Mouse (Mus musculus) gastrocnemius, adult 8-10 months (tissue): ENCODE measurements around the gene Usp32. TPM values are rescaled to one million over a fixed set of nuclear protein-coding genes. Genes with fewer than 3 reads are reported as not detected.
"Not testable (repeated sequence)": the region's sequence is repeated elsewhere in the genome, so short reads cannot be mapped to it uniquely, and the experiment has no call there.

Source experiments
- DNase-seq, 2 experiments: peaks; one replicate each; pipeline ENCODE4 v3.0.0; 2022; ENCODE audit warnings: low spot score in 2 of 2
- total RNA-seq, 4 experiments: library from RNA; stranded (reverse); gene quantifications; 2 replicates each; pipeline ENCODE4 v1.2.4; 2022

Gene Usp32
- 10 to 100 TPM; 10.9 to 14.7 (median 12.1) TPM for total RNA-seq

DNA sequence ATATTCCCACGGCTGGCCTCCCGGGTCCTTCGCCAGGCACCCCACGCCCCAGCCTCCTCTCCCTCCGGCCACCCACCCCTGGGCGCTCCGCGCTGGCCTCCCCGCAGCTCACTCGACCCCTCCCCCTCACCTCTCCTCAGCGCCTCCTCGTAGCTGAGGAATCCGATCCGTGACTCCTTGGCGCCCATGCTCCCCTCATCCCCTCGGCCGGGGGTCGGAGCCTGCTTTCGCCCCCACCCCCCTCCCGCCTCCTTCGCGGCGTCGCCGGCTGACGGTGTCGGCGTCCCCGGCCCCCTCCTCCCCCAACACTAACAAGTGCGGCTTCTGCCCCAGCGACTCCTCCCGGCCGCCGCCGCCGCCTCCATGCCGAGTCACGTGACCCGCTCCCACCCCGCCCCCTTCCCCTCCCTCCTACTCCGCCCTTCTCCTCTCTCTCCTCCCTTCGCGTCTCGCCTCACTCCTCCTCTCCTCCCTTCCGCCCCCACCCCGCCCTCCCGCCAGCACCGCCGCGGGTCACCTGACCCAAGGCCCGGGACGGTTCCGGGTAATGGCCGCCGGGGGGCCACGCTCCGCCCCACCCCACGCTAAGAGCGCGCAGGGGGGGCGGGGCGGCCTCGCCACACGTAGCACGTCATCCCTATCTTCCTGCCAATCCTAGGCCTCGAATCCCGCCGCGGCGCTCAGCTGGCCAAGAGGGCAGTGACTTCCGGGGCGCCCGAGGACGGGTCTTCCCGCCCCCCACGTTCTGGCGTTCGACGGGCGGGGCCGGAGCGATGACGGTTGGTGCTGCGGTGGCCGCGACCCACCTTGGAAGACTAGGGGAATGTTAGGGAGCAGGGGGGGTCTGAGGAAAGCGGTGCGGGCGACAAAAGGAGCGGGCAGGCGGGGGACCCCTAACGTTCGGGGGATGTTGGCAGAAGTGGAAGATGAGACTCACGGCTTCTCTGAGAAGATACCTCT is at the start of gene Usp32:
TSS of gene Usp32 (minus strand) at position 581 of the 960 bp plus-strand sequence.
- DNase-seq, result peak; percentile 95 to 97

DNA sequence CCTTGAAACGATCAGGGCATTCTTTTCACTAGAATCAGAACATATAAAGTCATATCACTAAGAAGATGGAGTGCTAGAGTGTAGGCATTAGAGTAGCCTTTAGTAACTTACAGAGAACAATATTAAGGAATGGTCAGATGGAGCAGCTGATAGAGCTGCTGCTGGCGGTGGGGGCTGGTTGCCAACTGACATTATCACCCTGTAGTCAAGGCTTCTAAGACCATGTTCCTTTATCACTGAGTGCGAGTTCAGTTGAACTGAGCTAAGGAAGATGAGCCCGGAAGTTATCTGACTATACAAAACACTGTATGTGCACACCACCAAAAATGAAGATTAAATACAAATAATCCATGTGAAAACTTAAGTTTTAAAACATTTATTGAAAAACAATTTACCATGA is 49.1 kb upstream of the Usp32 start:
- no peak for DNase-seq

DNA sequence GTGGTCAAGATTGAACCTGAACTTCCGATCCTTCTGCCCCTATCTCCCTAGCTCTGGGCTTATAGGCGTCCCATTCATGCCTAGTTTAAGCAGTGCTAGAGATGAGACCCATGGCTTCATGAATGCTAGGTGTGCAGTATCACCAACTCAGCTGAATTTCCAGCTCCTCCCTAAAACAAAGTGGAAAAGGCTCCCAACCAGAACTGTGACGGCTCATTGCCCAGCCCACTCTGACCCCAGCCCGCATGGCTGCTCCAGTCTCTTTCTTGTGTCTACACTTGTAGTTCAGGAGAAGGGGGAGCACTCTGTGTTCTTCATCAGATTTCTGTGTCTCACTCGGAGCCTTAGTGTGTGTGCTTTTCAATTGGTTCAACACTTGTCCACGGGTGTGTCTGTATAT is 44.9 kb upstream of the Usp32 start:
- DNase-seq, result no peak

DNA sequence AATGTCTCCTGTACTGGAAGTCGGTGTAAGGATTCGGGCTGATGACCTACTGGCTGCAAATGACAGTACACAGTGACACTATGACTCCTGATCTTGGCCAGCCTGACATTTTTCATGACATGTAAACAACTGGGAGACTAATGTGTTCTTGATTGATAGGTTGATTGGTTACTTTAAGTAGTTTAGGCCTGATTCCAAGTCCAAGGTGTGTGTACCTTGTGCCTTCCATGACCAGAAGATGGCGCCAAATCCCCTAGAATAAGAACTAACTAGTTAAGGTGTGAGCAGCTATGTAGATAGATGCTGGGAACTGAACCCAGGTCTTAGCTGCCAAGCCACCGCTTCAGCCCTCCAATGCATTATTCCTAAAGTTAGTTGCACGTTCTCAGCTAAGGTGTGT is 44.1 kb upstream of the Usp32 start:
- DNase-seq, result no peak

DNA sequence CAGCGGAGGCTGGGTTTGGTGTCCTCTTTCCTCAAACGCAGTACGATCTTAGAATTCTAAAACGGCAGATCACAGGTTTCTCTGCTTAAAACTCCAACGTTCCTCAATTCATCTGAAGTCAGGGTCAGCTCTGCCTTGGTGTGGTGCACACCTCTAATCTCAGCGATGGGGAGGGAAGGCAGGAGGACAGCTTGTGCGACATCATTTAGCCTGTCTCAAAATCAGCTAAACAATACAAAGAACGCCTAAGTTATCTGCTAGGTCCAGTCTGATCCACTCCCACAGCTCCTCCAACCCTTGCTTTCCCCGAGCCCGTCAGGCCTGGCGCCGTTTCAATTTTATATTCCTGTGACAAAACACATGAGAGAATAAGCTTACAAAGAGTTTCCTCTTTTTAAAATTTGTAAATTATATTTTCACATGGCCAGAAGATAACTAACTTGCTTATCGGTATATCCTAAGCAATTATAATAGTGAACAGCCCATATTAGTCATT is 43.4 kb upstream of the Usp32 start:
- no peak for DNase-seq

DNA sequence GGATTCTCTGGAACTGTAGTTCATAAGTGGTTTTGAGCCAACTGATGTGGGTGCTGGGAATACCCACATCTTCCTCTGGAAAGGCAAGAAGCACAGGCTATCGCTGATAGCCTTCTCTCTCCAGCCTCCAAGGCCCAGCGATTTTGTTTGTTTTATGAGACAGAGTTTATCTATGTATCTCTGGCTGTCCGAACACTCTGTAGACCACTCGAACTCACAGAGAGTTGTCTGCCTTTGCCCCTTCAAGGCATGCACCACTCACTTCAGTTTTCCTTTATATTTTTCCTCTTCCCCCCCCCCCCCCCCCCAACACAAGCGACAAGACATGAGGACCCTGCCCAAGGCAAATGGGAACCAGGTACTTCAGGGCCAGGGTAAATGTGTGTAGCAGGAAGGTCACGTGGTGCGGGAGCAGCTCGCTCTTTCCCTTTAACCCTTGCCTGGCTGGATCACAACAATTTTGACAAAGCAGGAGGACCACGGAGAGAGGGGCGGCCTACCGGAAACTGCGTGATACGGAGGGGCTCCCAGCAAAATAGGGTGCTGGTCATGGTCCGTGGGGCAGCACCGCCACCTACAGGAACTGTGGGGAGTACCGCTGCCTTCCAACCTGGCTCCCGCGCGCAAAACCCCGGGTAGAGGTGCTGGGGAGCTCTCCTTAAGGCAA is 42.8 kb upstream of the Usp32 start:
- DNase-seq, result peak in 1 of 2 experiments; percentile 22

DNA sequence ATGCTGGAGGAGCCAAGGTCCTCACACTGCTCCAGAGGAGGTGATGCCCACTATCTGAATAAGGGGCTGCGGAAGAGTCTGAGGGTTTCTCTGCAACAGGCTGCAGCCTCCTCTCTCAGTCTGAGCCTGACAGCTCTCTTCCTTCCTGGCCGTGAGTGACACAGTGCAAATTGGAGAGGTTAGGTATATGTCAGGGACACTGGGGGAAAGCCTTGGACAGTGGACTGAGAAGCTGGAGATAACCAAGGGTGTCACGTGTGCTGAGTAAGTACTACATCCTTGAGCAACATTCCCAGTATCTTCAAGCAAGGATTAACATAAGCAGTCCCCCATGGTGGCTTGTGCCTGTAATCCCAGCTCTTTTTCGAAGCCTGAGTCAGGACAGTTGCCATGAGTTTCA is 38.5 kb upstream of the Usp32 start:
- no peak for DNase-seq

DNA sequence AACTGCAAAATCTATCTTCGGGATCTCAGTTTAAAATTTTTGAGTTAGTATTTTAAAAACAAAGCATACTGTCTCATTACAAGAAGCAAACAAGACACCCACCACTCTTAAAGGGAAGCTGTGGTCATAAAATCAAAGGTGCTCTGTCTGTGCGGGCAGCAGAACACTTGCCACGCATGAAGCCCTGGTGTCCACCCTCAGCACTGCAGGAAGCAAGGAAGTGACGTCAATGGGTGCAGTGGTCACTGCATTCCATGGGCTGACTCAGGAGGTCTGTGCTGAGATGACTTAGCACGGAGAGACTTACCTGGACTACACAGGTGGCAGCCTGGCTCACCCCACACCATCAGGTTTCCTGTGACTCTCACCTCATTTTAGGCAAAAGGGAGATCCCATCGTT is 37.8 kb upstream of the Usp32 start:
- no peak for DNase-seq

DNA sequence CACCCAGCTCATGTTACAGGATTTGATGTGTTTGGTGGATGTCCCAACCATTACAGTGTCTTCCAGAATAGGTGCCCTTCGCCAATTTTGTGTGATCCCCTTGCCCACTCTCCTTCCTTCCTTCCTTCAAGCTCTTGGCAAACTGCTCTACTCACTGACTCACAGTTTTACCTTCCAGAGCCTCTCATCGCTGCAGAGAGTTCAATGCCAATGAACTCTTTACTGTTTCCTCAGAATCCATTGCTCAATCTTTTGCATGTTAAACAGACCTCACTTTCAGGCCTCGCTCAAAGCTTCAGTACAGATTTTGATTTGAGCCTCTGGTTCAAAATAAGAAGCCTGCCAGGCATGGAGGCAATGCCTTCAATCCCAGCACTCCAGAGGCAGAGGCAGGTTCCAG is 36.0 kb upstream of the Usp32 start:
- DNase-seq, result no peak

DNA sequence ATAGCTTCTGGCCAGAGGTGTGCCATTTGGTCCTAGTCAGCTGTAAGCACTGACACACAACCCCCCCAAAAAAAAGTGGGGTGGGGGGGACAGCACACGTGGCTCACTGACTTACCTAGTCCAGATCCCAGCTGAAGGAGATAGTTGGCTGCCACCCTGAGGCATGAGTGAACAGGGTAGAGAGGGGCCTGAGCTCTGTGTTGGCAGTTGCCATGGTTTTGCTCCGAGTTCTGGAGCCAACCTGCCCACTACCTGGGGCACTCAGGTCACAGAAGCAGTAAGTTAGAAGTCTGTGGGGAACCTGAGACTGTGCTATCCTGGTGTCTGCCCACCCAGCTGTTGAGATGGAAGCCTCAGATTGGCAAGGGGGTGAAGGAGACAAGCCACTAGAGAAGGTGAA is 30.9 kb upstream of the Usp32 start:
- no peak for DNase-seq

DNA sequence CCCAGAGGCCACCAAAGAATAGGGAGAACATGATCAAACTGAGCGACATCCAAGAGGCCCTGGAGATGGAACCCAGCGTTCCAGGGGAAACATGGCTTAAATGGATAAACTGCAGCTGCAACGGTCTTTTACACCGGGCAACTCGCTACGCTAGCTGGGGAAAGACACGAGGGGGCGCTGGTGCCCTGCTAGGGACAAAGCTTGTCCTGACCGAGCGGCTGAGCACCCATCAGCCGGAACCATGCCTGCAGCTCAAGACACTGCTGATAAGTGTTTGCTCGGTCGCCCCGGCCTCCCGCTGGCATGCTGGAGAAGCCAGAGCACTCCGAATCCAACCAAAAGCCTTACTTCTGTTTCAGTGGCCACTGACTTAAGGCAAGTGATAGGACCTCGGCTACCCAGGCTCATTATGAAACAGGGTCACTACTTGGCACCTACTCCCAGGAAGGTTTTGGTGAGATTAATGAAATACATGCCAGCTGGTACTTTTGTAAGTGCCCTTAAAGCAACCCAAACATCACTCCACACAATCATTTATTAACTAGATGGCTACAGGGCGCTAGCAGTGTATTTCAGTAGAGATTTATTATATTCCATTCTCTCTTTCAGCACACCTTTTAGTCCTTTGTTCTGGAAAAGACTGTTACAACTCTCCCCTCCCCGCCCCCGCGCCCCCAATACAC is 30.2 kb upstream of the Usp32 start, which contains the start of gene 1700125H20Rik:
TSS of gene 1700125H20Rik (plus strand) at position 347 of the 683 bp plus-strand sequence.
- DNase-seq, result peak; percentile 59 to 64

DNA sequence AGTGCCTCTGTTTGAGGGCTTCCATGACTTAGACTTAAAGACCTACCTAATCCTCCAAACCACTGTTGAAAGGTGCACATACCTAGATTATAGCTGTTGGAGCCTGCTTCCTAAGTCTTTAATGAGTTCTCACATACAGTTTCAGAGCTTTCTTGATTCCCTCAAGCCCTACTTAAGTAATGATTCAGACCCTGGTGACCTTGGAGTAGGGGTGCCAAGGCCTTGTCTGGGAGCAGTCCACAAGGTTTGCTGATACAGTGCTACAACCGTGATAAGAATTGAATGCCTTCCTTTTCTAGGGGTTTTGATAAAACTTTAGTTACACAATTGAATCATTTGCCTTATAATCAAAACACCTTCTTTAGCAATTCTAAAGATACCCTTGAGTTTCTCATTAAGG is 27.5 kb upstream of the Usp32 start:
- no peak for DNase-seq

DNA sequence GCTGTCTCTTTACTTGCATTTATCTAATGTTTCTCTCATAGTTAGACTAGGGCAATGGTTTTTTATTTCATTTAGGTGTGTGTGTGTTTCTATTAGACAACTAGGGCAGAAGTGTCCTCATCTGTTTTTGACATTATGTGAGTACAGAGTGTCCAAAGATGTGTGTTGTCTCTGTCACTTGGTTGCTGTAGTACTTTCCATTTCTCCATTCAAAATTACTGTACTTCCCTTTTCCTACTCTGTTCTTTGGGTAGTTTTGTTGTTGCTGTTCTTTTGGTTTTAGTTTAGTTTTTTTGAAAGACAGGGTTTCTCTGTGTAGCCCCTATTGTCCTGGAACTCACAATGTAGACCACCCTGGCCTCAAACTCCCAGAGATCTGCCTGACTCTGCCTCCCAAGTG is 24.4 kb upstream of the Usp32 start:
- no peak for DNase-seq

DNA sequence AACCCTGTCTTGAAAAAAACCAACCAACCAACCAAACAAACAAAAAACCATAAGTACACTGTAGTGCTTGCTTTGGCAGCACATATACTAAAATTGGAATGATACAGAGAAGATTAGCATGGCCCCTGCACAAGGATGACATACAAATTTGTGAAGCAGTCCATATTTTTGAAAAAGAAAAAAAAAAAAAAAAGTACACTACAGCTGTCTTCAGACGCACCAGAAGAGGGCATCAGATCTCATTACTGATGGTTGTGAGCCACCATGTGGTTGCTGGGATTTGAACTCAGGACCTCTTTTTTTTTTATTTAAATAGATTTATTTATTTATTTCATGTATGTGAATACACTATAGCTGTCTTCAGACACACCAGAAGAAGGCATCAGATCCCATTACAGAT is 23.1 kb upstream of the Usp32 start:
- DNase-seq, result not testable (repeated sequence)

DNA sequence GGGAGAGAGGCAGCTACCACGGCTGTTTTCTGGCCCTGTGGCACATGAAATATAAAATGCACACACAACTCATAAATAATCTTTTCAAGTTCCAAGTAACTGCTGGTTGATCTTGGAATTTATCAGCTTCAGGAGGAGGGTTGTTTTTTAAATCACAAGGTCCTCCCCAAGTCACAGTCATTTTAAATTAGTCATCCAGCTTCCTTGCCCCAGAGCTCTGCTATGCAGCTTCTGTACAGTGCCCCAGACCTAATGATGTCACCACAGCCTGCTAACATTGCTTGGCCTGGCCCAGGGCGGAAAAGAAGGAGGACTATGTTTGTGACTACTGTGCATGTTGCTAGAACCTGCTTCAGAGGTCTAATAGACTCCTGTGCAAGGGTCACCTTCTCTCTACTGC is 17.3 kb upstream of the Usp32 start:
- DNase-seq, result no peak

DNA sequence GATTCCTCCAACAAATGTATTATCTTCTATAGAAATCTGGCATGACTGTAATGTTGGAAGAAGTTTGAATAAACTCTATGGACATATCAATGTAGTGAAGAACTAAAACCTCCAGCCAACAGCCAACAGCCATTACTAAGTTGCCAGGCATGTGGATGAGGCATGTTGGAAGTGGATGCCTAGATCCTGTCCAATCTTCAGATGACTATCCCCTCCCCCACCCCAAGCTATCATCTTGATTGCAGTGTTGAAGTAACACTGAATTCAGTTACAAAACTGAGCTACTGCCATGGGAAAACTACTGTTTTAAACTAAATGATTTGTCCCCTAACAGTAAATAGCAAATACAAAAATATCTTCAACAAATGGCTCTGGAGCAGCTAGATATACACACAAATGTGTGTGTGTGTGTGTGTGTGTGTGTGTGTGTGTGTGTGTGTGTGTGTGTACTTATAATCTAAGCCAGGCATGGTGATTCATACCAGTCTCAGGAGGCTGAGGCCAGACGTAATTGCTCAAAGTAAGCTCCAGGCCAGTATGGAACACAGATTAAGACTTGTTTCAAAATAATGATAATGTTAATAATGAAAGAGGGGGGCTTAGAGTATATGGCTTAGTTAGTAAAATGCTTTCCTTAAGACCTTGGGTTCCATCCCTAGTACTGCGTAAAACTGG is 12.4 kb upstream of the Usp32 start:
- DNase-seq, result no peak

DNA sequence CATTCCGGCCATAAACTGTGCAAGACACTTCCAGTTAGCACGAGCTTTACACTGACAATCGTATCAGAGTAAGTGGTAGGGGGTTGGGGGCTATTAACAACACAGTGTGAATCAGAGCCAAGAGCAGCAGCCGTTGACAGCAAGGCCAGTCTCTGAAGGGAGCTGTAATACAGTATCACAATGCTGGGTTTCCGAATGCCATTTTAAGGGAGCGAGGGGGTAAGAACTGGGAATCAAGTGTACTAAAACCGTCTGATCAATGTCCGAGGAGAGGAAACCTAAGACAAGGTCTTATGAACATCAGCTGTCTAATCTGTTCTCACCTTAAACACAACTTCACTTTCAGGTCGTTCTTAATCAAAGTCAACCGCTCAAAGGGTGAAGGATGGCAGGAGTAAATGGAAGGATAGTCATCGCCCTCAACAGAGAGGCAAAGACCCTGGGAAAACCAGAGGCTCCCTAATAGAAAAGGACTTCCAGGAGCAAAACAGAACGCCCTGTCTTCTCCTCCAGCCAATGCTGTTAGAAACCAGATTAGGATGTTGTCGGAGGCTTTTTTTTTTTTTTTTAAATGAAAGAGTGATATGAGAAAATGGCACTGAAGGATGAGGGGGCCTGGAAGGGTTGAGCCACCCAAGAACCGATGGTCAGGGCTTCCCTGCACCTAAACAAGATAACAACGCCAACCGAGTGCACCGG is 1.0 kb downstream of the Usp32 start:
- no peak for DNase-seq

DNA sequence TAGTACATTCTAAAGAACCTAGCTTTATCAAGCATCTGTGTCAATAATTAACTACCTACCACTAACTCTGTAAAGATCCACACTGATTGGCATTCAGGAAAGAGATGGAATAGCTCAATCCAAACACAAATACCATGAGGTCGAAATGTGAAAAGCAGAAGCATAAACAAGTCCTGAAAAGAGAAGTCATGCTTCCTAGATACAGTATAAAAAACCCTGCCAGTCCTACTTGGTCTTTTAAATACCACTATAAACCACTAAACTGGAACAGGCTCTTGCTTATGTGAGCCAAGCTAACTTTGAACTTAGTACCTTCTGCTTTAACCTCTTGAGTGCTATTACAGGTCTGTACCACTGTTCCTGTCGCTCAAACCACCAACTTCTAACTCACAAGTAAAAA is 8.4 kb downstream of the Usp32 start:
- no peak for DNase-seq

DNA sequence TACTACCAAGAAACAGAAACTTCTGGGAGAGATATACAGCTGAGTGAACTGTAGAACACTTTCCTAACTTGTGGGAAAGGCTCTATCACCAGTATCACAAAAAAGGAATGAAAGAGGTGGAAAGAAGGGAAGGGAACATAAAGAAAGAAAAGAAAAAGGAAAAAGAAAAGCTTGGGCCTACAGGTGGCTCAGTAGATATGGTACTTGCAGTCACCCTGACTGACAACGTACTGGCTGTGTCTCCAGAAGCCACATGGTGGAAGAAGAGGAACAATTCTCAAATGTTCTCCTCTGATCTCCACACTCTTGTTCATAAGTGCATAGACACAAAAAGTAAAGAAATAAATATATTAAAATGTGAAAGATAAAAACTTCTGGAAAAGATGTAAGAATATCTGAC is 11.1 kb downstream of the Usp32 start:
- DNase-seq, result no peak

DNA sequence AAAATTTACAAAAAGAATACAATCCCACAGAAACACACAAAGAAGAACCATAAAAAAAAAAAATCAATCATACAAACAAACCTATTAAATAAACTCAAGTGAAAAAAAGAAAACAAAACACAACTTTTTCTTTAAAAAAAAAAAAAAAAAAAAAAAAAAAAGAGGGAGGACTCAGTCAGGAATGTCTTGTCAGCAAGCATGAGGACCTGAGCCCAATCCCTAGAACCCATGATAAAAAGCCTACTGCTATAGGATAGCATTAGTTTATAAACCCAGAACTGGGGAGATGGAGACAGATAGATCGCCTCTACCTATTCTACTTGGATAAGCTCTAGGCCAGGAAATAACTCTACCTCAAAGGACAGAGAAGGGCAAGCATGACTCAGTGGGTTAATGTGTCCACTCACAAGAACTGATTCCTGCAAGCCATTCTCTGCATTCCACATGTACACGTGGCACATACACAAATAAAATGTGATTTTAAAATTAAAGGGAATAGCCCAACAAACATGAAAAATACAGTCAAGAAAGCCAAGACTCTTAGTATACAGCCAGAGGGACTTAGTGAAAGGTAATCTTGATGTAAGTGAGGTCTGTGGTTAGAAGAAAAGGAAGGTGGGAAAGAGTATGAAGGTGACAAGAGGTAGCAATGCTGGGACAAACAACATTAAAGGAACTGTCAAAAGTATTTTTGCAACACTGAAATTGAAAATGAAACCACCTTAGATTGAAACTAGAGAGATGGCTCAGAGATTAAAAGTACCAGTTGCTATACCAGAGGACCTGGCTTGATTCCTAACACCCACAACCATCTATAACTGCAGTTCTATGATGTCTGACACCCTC is 13.5 kb downstream of the Usp32 start:
- no peak for DNase-seq
